Mouse (Mus musculus) urinary bladder, adult 18-20 months (tissue): ENCODE data around the gene Btg3.

Source experiments
- DNase-seq, 2 experiments: peaks; one replicate each; pipeline ENCODE4 v3.0.0; 2022; ENCODE audit warnings: low spot score in 2 of 2, mixed read lengths in 2 of 2

Gene Btg3

DNA sequence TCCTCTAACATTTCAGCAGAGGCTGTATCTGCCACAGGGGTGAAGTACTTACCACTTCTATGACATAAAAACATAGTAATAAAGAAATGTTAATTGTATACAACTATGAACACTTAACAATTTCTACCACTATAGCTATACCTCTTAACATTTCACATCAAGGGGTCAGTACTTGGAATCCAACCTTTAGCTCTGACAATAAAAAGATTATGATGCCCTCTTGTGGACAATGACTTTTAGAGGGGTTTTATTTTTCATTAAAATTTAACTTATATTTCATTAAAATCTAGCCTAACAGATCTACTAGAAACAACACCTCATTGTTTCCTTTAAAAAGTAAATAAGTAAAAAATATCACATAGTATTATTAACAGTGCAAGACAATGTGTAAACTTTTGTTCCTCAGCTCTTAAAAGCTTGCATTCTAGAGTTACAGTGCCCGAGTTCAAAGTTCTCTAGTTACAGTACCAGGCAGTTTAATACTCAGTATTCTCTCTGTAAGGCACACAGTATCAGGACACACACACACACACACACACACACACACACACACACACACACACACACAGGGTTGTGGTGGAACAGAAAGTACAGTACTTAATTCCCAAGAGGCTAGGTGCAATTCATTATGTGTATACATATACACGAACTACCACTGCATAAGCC lies 30.2 kb downstream of the Btg3 start:
- DNase-seq = no peak

DNA sequence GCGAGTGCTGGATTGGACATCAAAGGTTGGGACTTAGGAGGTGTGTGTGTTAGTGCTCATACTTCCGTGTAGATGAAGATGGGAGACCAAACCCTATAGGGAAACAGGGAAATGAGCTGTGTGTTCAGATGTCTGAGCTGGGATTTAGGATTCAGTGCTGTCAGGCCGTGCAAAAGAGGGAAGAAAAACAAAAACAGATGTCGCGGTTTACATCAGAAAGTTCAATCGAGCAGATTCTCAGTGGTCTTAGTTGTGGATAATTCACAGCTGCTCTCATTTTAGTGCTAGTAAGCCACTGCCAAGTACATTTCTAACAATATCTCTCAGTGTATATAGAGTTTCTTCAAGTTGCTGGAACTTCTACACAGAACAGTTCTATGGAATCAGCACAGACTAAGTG lies 33.2 kb downstream of the Btg3 start:
- DNase-seq = no peak

DNA sequence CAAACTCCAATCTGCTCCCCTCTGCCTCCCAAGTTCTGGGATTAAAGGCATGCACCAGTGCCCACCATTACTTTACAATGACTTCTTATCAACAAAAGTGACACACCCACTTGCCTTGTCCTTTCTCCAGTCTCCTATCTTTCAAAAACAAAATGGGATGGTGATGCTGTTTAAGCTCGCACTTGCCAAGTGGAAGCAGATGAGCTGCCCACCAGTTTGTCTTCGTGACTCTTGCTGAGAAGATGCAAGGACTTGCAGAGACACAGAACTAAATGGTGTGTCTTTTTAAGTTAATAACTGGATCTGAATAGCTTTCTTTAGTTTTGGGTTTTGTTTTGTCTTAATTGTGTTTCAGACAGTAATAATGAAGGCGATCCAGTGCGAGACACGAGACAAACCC lies 34.2 kb downstream of the Btg3 start:
- no peak for DNase-seq

DNA sequence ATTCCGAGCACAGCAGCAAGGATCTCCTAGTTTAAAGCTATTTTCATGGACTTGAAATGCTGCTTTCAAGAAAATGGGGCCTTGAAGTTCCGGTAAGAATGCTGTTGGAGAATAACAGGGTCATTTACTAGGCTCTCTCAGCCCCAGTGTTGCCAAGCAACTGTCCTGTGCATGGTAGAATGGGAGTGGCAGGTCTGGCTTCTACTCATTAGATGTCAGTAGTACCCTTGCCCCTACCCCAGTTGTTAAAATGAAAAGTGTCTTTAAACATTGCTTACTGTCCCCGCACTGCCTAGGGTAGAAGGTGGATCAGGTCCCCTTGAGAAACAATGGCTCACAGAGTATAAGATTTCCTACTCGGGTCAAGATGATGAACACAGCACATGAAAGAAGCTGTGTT lies 35.6 kb downstream of the Btg3 start:
- DNase-seq = no peak

DNA sequence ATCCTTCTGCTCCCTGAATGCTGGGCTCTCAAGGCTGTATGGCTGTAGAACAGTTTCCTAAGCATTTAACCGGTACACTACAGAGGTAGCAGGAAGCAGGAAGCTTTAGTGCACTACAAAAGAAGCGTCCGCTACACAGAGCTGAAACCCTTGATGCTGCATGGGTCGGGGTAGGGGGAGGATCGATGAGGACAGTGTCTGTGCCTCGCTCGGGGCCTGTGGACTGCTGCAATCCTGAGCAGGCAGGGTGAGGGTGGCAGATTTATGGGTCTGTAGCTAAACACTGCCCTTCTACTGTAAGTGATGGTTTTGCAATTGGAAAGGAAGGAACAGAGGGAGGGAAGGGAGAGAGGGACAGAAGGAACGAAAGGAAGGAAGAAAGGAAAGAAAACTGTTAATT lies 39.8 kb downstream of the Btg3 start:
- DNase-seq = no peak

DNA sequence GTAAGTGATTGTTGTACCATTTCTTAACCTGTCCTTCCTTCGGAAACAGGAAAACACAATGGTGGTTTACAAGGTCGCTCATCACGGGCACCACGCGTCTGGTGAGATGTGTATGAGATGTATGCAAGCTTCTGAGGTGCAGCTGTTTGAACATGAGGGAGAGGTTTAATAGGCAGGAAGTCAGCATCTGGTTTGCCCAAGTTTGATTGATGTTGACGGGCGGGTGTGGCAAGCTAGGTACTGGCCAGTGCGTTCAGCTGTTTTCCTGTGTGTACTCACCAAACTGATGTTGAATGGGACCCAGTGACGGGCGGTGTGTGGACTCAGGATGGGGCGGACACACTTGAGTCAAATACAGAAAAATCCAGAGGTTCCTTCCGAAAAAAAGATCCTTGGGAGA lies 49.0 kb downstream of the Btg3 start:
- no peak for DNase-seq

DNA sequence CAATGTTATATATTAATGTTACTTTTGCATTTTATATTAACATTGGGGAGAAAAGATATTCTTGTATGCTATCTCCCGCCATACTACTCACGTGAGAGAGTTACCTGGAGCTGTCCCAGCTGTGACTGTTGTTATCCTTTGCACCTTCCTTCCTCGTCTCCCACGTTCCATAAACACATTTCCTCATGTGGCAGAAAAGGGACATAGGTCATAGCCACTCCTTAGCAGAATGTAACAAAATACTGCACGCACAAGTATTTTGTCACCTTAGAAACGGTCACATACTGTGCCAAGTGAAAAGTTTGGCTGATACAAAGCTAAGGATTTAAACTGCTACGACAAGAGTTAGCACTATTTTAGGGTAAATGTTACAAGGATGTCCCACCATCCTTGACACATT lies 49.4 kb downstream of the Btg3 start:
- no peak for DNase-seq

DNA sequence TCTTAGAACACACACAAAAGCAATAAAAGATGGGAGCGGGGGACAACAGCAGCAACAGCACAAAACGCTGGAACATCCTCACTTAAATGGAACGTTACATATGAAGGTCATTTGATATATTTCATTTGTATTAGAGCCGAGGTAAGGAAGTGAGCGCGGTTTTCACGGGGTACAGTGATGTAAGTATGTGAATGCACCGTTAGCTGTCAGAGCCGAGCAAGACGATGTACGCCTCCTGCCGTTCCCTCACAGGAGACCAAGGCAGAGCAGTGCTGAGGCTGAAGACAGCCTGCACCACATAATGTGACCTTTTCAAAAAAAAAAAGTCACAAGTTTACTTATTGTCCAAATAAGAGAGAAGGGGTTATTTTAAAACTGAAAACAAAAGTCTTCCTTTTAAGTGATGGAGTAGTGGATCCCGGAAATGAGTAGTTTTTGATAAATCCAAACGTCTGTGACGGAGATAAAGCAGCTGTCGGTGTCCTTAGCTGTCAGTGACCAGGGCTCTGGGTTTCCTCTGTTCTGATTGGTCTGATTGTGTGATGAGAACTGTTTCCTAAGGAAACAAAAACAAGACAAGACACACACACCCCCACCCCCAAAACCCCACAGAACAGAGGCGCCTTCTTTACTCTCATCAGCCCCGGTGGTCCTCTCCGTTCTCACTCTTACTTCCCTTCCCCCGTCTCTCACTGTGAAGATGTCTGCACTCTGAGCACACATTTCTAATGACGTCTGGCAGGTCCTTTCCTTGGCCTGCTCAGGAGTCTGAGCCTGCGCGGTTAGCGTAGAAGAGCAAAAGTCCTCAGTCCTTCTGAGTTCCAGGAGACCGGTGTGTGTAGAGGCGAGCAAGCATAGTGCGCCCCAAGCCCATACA lies 50.8 kb downstream of the Btg3 start:
- no peak for DNase-seq

DNA sequence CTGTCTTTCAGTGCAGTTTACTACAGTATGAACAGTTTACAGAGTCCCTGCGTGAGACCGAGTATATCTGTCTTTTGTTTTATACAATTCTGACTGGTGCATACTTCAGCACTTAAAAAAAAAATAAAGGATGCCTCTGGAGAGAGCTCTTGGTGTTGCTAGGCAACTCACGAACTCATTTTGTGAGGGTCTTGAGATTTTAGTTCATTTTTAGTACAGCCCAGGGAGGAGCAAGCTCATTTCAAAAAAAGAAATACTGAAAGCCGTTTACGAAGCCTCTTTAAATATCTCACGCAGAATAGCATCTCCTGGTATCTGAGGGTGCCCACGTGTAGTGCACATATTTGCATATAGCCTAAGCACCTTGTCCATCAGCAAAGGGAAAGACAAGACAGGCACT lies 54.9 kb downstream of the Btg3 start:
- DNase-seq = no peak

DNA sequence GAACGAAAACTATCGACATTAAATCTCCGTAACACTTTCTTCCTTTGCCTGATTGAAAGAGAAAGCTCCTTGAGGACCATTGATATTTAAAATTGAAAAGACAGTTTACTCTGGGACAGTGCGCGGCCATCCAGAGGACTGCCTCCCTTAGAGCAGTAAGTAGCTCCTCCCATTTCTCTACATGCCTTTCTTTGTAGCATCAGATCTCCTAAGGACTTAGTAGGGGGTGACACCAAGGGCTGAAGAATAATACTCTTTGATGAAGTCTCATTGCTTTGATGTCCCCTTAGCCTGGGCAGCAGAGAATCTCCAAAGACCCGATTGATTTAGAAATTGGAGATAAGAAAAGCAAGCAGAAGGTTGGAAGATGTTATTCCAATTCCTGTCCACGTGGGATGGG lies 55.4 kb downstream of the Btg3 start:
- no peak for DNase-seq

DNA sequence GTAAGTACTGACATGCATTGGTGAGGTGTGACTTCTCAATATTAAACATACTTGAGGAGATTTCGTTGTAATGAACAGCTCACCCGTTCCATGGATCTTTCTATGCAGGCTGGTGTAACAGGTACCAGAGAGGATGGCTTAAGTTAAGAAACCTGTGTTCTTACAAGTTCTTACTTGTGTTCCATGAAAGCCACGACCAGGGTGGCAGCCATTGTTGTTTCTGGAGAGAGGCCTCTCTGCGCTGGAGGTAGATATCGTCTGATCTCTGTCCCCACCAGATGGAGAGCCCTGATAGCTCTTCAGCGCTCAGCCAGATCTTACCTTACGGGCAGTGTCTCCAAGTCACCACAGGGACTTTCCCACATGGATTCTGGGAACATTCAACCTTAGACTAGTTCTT lies 57.3 kb downstream of the Btg3 start:
- DNase-seq = no peak

DNA sequence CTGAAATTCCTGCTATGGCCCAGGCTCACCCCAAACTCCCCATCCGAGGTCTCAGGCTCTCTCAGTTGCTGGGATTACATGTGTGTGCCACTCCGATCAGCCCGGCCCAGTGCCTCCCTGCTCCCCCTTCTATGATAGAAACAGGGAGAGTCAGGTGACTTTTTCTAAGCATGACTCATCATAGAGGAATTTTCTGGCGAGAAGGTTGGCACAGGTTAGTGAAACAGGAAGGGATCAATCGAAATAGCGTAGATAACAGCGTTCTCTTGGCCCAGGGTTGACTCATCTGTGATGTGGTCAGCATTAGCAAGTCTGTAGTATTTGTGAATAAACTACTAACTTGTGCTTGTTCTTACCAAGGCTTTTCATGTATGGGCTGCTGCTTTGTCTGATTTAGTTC lies 59.0 kb downstream of the Btg3 start:
- peak; percentile 17 to 18 for DNase-seq

DNA sequence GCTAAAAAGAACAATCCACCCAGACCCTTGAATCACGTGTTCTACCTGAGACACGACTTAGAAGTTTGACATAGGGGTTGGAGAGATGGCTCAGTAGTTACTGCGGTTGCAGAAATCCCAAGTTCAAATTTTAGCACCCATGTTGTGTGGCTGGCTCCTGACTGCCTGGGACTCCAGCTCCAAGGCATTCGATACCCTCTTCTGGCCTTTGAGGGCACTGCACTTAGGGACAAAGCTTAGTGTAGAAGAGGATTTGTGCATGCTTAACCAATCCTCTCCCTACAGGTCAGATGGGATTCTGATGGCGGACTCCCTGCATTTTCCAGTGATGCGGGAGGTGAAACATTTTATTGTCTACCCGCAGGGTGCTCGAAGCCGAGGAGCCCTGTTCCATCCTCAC lies 60.1 kb downstream of the Btg3 start:
- DNase-seq = peak; percentile 18 to 34

DNA sequence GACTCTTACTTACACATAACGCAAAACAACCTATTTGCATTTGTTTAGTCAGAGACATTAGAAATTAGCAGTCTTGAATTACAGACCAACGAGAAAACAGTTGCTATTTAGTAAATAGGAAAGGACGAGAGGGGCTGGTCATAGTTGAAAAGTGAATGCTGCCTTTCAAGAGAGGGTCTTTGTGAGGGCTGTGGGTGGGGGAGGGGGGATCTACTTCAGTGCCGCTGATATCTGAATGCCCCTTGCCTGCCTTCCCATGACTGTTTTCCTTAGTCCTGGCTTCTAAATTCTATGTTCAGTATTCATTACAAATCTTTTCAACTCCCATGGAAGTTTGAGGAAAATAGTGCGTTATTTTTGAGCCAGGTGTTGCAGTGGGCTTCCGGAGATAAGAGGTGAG lies 63.0 kb downstream of the Btg3 start:
- no peak for DNase-seq

DNA sequence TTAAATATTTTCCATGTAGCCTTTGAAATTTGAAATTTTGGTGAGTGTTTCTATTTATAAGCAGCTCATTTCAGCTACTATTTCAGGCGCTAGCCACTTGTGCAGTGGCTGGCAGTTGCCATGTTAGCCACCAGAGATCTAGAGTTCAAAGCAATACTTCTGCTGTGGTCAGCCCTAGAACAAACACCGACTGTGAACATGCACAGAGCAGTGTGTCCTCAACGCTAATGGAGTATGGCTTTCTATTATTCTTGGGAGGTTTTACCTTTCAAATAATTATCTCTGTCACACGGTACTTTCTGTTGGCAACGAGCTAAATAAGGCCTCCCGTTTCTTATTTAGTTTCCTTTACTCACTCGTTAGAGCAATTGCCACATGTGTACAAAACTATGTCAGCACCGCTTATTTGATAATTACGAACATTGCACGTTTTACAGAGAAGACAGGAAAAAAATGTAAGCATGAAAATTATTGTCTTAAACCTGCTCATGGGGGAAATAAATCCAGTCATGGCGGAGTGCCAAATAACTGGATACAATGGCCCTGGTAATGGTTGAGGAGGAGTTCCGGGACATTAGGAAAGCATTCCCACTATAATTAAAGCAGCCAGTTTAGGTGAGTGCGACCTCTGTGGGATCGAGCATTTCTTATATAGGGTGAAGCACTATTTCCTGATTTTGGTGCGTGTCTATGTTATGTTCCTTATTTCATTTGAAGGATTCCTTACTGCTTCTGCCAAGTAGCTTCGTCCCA lies 63.7 kb downstream of the Btg3 start:
- no peak for DNase-seq

DNA sequence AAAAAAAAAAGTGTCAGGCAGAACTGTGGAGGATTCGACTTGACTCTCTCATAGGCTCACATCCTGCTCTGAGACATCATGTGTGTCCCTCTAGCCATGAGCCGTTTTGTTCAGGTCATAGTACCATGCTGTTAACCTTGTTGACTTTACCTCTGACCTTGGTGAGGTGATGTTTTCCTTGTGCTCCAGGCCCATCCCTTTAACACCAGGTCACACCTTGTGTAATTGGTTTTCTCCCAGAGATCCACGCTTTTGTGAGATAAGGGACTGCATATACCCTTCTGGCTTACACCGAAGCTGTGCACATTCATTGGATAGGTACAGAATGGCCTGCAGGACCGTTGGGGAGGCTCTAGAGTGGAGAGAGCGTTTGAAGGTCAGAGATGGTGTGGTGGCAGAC lies 67.7 kb downstream of the Btg3 start:
- no peak for DNase-seq

DNA sequence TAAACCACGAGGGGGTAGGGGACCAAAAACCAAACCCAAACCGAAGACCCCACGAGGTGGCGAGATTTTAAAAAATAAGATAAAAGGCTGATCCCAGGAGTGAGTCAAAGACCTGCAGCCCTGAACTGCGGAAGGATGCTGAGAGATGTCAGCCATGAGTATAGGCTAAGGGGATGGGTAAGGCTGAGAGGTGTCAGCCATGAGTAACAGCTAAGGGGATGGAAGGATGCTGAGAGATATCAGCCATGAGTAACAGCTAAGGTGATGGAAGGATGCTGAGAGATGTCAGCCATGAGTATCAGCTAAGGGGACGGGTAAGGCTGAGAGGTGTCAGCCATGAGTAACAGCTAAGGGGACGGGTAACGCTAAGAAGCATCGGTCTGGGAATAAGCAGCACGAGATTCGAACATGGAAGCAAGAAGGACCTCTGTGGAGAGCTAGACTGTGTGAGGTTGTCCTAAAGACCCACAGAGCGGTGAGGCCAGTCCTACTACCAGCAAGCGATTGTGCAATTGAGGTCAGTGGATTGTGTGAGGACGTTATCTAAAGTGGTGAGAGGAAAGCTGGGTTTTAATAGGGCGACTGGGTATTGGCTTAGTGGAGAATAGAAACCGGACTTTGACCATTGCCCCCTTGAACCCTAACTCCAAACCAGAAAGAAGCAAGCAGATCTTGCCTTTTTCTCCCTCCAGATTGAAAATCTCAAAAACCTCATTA lies 69.4 kb downstream of the Btg3 start:
- DNase-seq = no peak

DNA sequence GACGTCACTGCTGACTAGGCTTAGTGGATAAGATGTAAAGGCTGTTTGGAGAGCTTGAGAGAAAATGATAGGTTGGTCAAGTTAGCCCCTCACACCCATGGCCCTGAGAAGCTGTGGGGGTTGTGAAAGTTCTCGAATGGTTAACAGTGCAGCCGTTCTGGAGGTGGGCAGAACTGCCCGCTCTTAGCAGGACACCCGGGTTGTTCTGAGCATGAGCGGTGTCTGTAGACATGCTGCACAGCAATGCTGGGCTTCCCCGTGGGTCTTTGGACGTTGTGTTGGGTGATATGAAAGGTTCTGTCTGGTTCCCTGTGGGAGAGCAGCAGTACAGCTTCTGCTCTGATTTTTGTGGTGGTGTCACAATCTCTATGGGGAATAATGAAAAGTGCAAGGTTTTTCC lies 70.4 kb downstream of the Btg3 start:
- DNase-seq = no peak

DNA sequence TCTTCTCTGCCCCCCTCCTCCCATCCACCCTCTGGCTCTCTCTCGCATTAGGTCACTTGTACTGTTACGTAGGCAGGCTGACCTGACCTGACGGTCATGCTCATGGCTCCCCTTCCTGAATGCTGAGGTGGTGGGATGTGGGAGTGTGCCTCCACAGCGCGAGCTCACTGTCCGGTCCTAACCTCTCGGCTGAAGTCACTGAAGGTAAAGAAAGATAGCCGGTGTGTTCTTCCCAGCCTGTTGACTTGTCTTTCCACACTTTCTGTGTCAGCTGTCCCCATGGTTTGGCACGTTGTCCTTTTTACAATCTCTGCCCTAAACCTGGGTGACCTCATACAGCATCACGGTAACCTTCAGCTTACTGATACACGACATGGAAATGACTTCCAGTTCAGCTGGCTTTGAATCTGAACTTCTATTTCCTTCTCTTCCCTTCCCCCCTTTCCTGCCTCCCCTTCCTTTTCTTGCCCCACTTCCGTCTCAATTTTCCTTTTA lies 71.3 kb downstream of the Btg3 start:
- DNase-seq = no peak

DNA sequence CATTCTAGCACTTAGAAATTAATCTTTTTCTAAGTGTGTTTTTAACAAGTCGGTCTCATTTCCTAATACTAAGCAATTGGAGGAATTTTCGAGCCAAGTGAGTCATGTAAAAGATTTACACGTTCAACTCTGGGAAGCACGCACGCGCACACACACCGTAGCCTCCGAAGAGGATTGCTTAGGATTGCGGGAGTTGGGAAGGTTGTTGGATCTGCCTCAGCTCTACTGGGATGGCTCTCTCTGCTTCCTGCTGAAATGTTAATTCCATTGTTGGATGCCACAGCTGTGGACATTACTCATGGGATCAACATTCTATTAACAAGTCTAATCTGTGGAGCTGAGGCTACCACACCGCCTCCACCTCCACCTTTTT lies 74.3 kb downstream of the Btg3 start:
- peak; percentile 18 to 22 for DNase-seq

DNA sequence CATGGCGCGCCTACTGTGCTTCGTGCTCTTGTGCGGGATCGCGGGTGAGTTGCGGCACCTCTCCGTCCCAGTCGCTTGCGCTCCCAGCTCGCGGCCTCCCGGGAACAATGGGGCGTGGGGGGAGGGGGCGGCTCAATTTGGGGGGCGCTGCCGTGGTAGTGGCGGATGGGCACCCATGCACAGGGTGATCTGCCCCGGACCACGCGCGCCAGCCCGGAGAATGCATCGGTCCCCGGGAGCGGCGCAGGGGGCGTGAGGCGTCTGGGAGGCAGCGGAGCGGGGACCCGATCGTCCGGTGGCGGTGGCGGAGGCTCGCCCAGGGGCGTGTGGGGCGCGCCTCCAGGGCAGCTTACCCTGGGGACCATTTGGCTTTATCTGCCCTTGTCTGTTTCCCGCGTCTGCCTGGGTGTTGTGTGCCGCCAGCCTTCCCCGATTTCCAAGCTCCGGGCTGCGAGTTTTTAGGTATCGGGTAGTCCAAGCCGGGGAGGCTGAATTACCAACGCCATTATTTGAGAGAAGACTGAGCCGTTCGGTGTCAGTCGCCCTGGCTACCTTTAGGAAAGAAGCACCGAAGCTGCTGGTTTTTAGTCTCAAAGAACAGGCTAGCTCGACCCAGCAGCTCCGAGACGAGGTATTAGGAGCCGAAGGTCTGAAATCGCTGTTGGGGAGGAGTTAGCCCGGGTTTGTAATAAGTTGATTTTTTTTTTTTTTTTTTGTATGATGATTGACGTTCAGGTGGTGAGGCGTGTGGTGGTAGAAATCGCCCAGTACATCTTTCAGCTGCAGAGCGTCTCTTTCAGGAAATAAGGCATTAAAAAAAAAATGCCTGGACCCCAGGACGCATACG lies 74.9 kb downstream of the Btg3 start:
- DNase-seq = peak in 1 of 2 experiments; percentile 44
